ENCODE assay signal across 9 mouse cellular contexts in the genomic region with DNA sequence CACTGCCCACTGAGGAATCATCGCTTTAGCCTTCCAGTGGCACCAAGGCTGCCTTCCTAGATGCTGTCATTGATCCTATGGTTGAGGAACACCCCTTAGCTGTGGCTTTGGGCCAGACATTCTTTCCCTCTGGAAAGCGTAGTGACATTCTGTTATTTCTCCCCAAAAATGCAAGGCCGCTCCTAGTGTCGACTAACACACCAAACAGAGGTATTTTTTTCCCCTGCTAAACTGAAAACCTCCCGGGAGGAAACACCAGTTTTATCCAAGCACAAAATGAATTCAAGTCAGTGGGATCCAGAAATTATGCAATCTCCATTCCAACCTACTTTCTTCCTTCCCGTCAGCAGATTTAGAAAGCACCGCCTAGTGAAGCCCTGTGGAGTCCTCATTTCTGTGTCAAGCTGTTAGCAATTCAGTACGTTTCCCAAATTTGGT.
DNase-seq lines count a peak whose midpoint lies in the region; TF ChIP-seq lines count a peak whose summit lies in the region.
"Had no signal": no experiment of that assay in that cellular context is flagged by ENCODE, and none has a peak within 500 bp of the region (broad histone marks: within the 10 kb centered on the region; RNA-seq: fewer than 3 reads in every experiment).

No protein-coding gene starts in this region.

- DNase-seq in adrenal gland, postnatal 10 days: peak; percentile 13
- no peak for DNase-seq in adrenal gland, postnatal 4 days (ENCODE audit: low spot score in 2 of 2)
- peak; percentile 43 for DNase-seq in testis, postnatal 10 days (ENCODE audit: low spot score)
- no peak for DNase-seq in testis, postnatal 14 days (ENCODE audit: low spot score)
- peak; percentile 15 to 38 for DNase-seq in left cerebral cortex, adult 2 months (ENCODE audit: extremely low spot score in 1 of 2, low spot score in 2 of 2)
- DNase-seq in MN1 (ENCODE audit: low spot score): no peak
- DNase-seq in natural killer cell, adult 2 months (ENCODE audit: low spot score in 2 of 2): no peak
- no peak for DNase-seq in c-Kit-positive CD71-positive TER-119-positive erythroid progenitor cells, embryonic 14.5 days (ENCODE audit: low spot score)

- intact Hi-C loops in left cerebral cortex, adult 2 months (cut with DNase I): no loop called here

- no peak overlapping the region for H3K4me3 ChIP-seq in left cerebral cortex, adult 2 months
- H3K4me3 ChIP-seq: neural tube, embryonic 13.5 days had no signal

- TF ChIP-seq CTCF in left cerebral cortex, adult 2 months (IDR thresholded peaks at IDR 0.05): no peak

- H3K27ac ChIP-seq in left cerebral cortex, adult 2 months: peak overlapping the region; percentile 91
- H3K27ac ChIP-seq: neural tube, embryonic 13.5 days had no signal

Comparison
In these comparisons a context has a peak if more than half of its experiments do, and no peak if none do; other contexts are left out.
1. DNase-seq: peak in adrenal gland, postnatal 10 days (single experiment), testis, postnatal 10 days (single experiment) and left cerebral cortex, adult 2 months (2 of 2); none in adrenal gland, postnatal 4 days (0 of 2), testis, postnatal 14 days (single experiment), MN1 (single experiment), natural killer cell, adult 2 months (0 of 2) and c-Kit-positive CD71-positive TER-119-positive erythroid progenitor cells, embryonic 14.5 days (single experiment).